Mouse (Mus musculus) spleen, postnatal 10 days (tissue): ENCODE data around the gene Irs1.

Source experiments
- DNase-seq, 2 experiments: peaks; one replicate each; pipeline ENCODE4 v3.0.0; 2021 to 2022; ENCODE audit warnings: low spot score in 2 of 2

The Irs1 gene

GRCm38 (mm10) chr1:82257457-82257856 is 33.8 kb downstream of the Irs1 start:
- no peak for DNase-seq

GRCm38 (mm10) chr1:82253789-82254445 is 37.3 kb downstream of the Irs1 start:
- DNase-seq = no peak

GRCm38 (mm10) chr1:82247221-82247951 is 43.8 kb downstream of the Irs1 start:
- no peak for DNase-seq

GRCm38 (mm10) chr1:82245002-82245401 is 46.2 kb downstream of the Irs1 start:
- DNase-seq = no peak

- DNase-seq = no peak
Measured at GRCm38 (mm10) chr1:82243260-82243825, 47.9 kb downstream of the Irs1 start.

- DNase-seq = no peak
Measured at GRCm38 (mm10) chr1:82239409-82240201, 51.6 kb downstream of the Irs1 start.

GRCm38 (mm10) chr1:82238245-82238644 is 53.0 kb downstream of the Irs1 start:
- no peak for DNase-seq

- no peak for DNase-seq
Measured at GRCm38 (mm10) chr1:82235455-82236104, 55.6 kb downstream of the Irs1 start.

- no peak for DNase-seq
Measured at GRCm38 (mm10) chr1:82234616-82235015, 56.6 kb downstream of the Irs1 start.

- no peak for DNase-seq
Measured at GRCm38 (mm10) chr1:82232812-82233211, 58.4 kb downstream of the Irs1 start, which contains the start of gene Gm9747. Gene Gm9747, plus strand, starts transcription at chr1:82233112.

GRCm38 (mm10) chr1:82228841-82229240 is 62.4 kb downstream of the Irs1 start:
- no peak for DNase-seq

GRCm38 (mm10) chr1:82223042-82223795 is 68.0 kb downstream of the Irs1 start:
- DNase-seq = no peak

- no peak for DNase-seq
Measured at GRCm38 (mm10) chr1:82221462-82221861, 69.8 kb downstream of the Irs1 start.

- DNase-seq = no peak
Measured at GRCm38 (mm10) chr1:82220673-82221396, 70.4 kb downstream of the Irs1 start.

GRCm38 (mm10) chr1:82207511-82207910 is 83.7 kb downstream of the Irs1 start:
- no peak for DNase-seq

GRCm38 (mm10) chr1:82200636-82201035 is 90.6 kb downstream of the Irs1 start:
- DNase-seq = no peak

- no peak for DNase-seq
Measured at GRCm38 (mm10) chr1:82199918-82200317, 91.3 kb downstream of the Irs1 start.

GRCm38 (mm10) chr1:82191579-82191978 is 99.6 kb downstream of the Irs1 start:
- DNase-seq = no peak

GRCm38 (mm10) chr1:82189516-82189915 is 101.7 kb downstream of the Irs1 start:
- no peak for DNase-seq

- no peak for DNase-seq
Measured at GRCm38 (mm10) chr1:82188549-82189231, 102.5 kb downstream of the Irs1 start.
